Mouse (Mus musculus) E14TG2a.4 (cell line): ENCODE measurements around the gene Slc8b1.

ENCODE experiments used
- CTCF ChIP-seq: conservative IDR thresholded peaks from 2 replicates; pipeline ENCODE4 v1.5.1; 2014; ENCODE audit warnings: low read length
- NANOG ChIP-seq: IDR thresholded peaks from 2 replicates; pipeline ENCODE4 v1.6.1; 2014; ENCODE audit warnings: borderline replicate concordance, low read length, mixed read lengths
- POU5F1 ChIP-seq: IDR thresholded peaks from 2 replicates; pipeline ENCODE4 v1.6.1; 2014; ENCODE audit warnings: low read length, borderline replicate concordance

- TF ChIP-seq CTCF (peak; percentile 95), NANOG (no peak), POU5F1 (no peak)
These were observed 46.6 kb upstream of the Slc8b1 start for GRCm38 (mm10) chr5:120464321-120464720.
